Mouse (Mus musculus) neural tube, embryonic 14.5 days (tissue): ENCODE data around the gene Il23r. TPM values are rescaled to one million over a fixed set of nuclear protein-coding genes. Genes with fewer than 3 reads are reported as not detected.

Experiments
- ATAC-seq: fragments of 200-750 bp; cut with Nextera tagmentation; 2 replicates; pipeline ENCODE4 v1.8.0; 2017; ENCODE audit warnings: low read depth, mild to moderate bottlenecking, moderate TSS enrichment, moderate library complexity
- H3K27ac ChIP-seq: fragments of 300-500 bp; sonication (generic); 2 replicates; pipeline ENCODE4 v1.5.1; 2014; ENCODE audit warnings: low read depth, mild to moderate bottlenecking, control low read depth, low read length, moderate library complexity, mixed read lengths
- H3K27me3 ChIP-seq: fragments of 300-500 bp; sonication (generic); 2 replicates; pipeline ENCODE4 v1.6.1; 2014; ENCODE audit warnings: low read length; ENCODE audit not compliant: control insufficient read depth, insufficient read depth
- H3K36me3 ChIP-seq: fragments of 300-500 bp; sonication (generic); 2 replicates; pipeline ENCODE4 v1.6.1; 2014; ENCODE audit warnings: low read length, mixed read lengths; ENCODE audit not compliant: control insufficient read depth, insufficient read depth
- H3K4me1 ChIP-seq: fragments of 300-500 bp; sonication (generic); 2 replicates; pipeline ENCODE4 v1.6.1; 2014; ENCODE audit warnings: low read length; ENCODE audit not compliant: control insufficient read depth, insufficient read depth
- H3K4me2 ChIP-seq: fragments of 300-500 bp; sonication (generic); 2 replicates; pipeline ENCODE4 v1.6.1; 2014; ENCODE audit warnings: mild to moderate bottlenecking, low read depth, low read length, control low read depth
- H3K4me3 ChIP-seq: fragments of 300-500 bp; sonication (generic); 2 replicates; pipeline ENCODE4 v1.5.1; 2014; ENCODE audit warnings: low read depth, low read length, control low read depth, mixed read lengths
- H3K9ac ChIP-seq: fragments of 300-500 bp; sonication (generic); replicated peaks from 2 replicates; pipeline ENCODE4 v1.6.1; 2014; ENCODE audit warnings: low read depth, mild to moderate bottlenecking, control low read depth, low read length, mixed read lengths
- H3K9me3 ChIP-seq: fragments of 300-500 bp; sonication (generic); 2 replicates; pipeline ENCODE4 v1.6.1; 2016; ENCODE audit warnings: low read length; ENCODE audit not compliant: control insufficient read depth
- WGBS: fragments of 180-500 bp; shearing (Covaris S2); extraction: QIAGEN DNeasy Blood & Tissue Kit; methylation state at CpG from one replicate; pipeline ENCODE4 v1.1.7; 2014; 5-methylcytosine and 5-hydroxymethylcytosine counted together
- polyA plus RNA-seq: library from polyadenylated mRNA; unstranded; fragments of >200 nt; fragmentation: Nextera tagmentation; extraction: Ambion mirVana; gene quantifications from 2 replicates; pipeline ENCODE4 v1.2.1, GENCODE M21; 2014

The Il23r gene
- polyA plus RNA-seq, 1 experiment from 2014 or later, result not detected

DNA sequence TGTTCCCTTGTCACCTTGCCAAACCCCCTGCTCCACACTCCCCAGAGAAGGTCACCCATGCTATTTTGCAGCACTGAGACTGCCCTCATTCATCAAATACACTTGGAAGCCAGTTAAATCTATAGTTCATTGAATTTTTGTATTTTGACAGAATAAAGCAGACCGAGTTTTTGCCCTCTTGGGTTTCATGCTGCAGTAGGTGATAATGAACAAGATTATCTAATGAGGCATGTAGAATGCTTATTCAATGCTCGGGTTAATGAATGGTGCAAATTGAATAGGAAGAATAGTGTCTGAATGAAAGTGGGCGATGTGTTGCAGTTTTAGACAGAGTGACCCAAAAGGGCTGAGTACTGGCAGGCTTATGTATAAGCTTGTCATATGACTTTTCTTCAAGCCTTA is 86.4 kb downstream of the Il23r start:
- Histone ChIP-seq H3K4me2 (no peak overlapping the region), H3K36me3 (no peaks in the 10 kb centered on the region), H3K27me3 (no peaks in the 10 kb centered on the region), H3K9me3 (no peaks in the 10 kb centered on the region), H3K27ac (no peak overlapping the region), H3K4me3 (no peak overlapping the region), H3K9ac (no peak overlapping the region), H3K4me1 (no peaks in the 10 kb centered on the region)
- ATAC-seq, result no peak
- 20% methylated on average over 3 of the region's 3 CpGs for WGBS

DNA sequence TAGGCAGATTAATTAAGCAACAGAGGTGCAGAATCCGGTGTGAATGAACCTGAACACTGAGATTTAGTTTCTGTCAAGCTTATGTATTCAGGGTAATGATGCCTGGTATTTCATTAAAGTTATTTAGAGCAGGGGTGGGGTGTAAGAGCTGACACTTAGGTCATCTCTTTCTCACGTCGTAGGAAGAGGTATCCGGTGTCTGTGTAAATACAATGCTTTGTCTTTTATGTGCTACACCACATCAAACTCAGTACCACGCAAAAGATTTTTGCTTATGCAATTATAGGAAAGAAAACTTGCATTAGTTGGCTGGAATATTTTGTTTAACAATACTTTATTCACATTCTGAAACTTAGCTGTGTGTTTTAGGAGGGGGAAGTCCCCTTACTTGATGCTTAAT is 92.1 kb downstream of the Il23r start:
- Histone ChIP-seq H3K4me3 (no peak overlapping the region), H3K27me3 (no peaks in the 10 kb centered on the region), H3K27ac (no peak overlapping the region), H3K9ac (no peak overlapping the region), H3K4me2 (no peak overlapping the region), H3K4me1 (no peaks in the 10 kb centered on the region), H3K9me3 (no peaks in the 10 kb centered on the region), H3K36me3 (no peaks in the 10 kb centered on the region)
- ATAC-seq, result no peak
- WGBS, result 76% methylated on average over 5 of the region's 5 CpGs

DNA sequence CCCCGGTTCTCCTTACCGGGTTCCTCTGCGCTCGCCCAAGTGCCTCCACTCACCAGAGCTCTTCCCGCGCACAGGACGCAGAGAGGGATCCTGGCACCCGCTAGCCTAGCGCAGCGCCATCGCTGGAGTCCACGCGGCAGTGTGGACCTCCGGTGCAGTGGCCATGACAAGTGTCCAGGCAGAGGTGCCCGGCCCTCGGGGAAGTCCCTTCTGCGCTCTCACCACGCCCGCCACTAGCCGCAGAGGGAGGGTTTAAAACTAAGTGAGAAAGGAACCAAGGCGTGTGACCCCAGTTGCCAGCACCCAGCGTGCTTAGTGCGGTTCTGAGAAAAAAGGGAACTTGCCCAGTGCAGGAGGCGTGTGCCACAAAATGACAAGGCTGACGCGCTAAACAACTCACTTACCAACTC is 115.7 kb downstream of the Il23r start, which contains the start of gene Il12rb2:
TSS of gene Il12rb2 (minus strand) at position 207 of the 410 bp plus-strand sequence.
- no peaks in the 10 kb centered on the region for H3K9me3 ChIP-seq
- H3K9ac ChIP-seq, result no peak within 1 kb of the TSS

More for the DNA sequence above, 115.7 kb downstream of the Il23r start, which contains the start of gene Il12rb2:
- 3% methylated on average over 26 of the region's 26 CpGs for WGBS
- no peak for ATAC-seq
- Histone ChIP-seq H3K4me2 (peak within 1 kb of the TSS; percentile 45), H3K36me3 (no peaks in the 10 kb centered on the region), H3K4me3 (peak within 1 kb of the TSS; percentile 10; the same call in 1 of the 2 replicates), H3K27ac (no peak within 1 kb of the TSS), H3K27me3 (peaks cover 3% of the 10 kb centered on the region; the same call in 1 of the 2 replicates), H3K4me1 (0 out of 2 replicates have a peak, but pooled peaks cover 3% of the 10 kb centered on the region)

Other genes starting within 250 kb of the Il23r start
- gene Il12rb2, start 115.7 kb downstream of the Il23r start, polyA plus RNA-seq, result 0.09 and 0.11 TPM in 2 replicates
- gene Tacstd2, start 43.9 kb upstream of the Il23r start, polyA plus RNA-seq, result 0.55 and 0.64 TPM in 2 replicates